8 mouse cellular contexts compared by ENCODE assay signal in the genomic region with DNA sequence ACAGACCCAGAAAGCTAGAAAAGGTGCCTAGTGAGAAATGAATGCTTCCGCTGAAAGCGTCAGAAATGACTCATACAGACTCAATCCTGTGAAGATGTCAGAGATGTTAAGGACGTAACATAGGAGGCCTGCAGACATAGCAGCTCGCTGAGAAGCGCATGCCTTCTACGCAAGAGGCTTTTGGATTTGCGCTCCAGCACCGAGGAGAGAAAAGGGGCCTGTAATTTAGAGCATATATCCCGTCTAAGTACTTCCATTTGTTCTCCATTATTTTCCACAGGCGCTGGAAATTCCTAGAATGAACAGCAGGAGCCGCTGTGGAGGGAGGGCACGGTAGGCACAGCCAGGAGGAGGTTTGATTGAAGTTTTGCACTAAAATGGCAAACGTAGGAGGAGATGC. TPM values are rescaled to one million over a fixed set of nuclear protein-coding genes. Genes with fewer than 3 reads are reported as not detected.
DNase-seq lines count a peak whose midpoint lies in the region; ATAC-seq and TF ChIP-seq lines count a peak whose summit lies in the region.

No protein-coding gene starts in this region.

- no peak for TF ChIP-seq EP300 in heart, postnatal 0 days (IDR thresholded peaks at IDR 0.05; ENCODE audit: low read depth)

- H3K9ac ChIP-seq in forebrain, embryonic 12.5 days = no peak overlapping the region
- no peak overlapping the region for H3K9ac ChIP-seq in heart, postnatal 0 days (replicated peaks; ENCODE audit: low read depth, low read length)
- no peak overlapping the region; the same call in 1 of the 2 replicates for H3K9ac ChIP-seq in liver, embryonic 15.5 days
- 0 out of 2 replicates have a peak overlapping the region, but pooled peaks have one; percentile 17 for H3K9ac ChIP-seq in neural tube, embryonic 12.5 days

- H3K4me1 ChIP-seq in forebrain, embryonic 12.5 days = peaks cover 5% of the 10 kb centered on the region
- peaks cover 3% of the 10 kb centered on the region; the same call in 1 of the 2 replicates for H3K4me1 ChIP-seq in heart, postnatal 0 days (ENCODE audit: control insufficient read depth, insufficient read depth)
- H3K4me1 ChIP-seq in liver, embryonic 15.5 days (replicated peaks) = peaks cover 27% of the 10 kb centered on the region
- H3K4me1 ChIP-seq in neural tube, embryonic 12.5 days = peaks cover 5% of the 10 kb centered on the region

- no peak for ATAC-seq in forebrain, embryonic 12.5 days (ENCODE audit: low FRiP score)
- ATAC-seq in heart, postnatal 0 days (ENCODE audit: insufficient read depth, low read depth) = peak; percentile 12; the same call in 1 of the 2 replicates
- no peak for ATAC-seq in liver, embryonic 15.5 days (ENCODE audit: insufficient read depth)
- ATAC-seq in neural tube, embryonic 12.5 days (ENCODE audit: low FRiP score, low read depth) = no peak

- TF ChIP-seq CTCF in heart, postnatal 0 days (IDR thresholded peaks at IDR 0.05; ENCODE audit: low read depth) = peak; percentile 72

- H3K27ac ChIP-seq in forebrain, embryonic 12.5 days = 0 out of 2 replicates have a peak overlapping the region, but pooled peaks have one; percentile 38
- H3K27ac ChIP-seq in heart, postnatal 0 days (ENCODE audit: low read depth) = no peak overlapping the region
- peak overlapping the region; percentile 58; the same call in 1 of the 2 replicates for H3K27ac ChIP-seq in liver, embryonic 15.5 days (replicated peaks)
- no peak overlapping the region for H3K27ac ChIP-seq in neural tube, embryonic 12.5 days

- peak; percentile 79 for DNase-seq in ES-CJ7 (ENCODE audit: low read depth, low spot score)
- DNase-seq in c-Kit-positive CD71-positive TER-119-negative erythroid progenitor cells, embryonic 14.5 days (ENCODE audit: low read depth) = peak; percentile 54
- peak; percentile 43 for DNase-seq in heart, postnatal 0 days (ENCODE audit: low spot score)
- peak; percentile 66 to 84 for DNase-seq in kidney, postnatal 36 days
- DNase-seq in testis, postnatal 10 days (ENCODE audit: low spot score) = peak; percentile 81

- no peaks in the 10 kb centered on the region for H3K9me3 ChIP-seq in forebrain, embryonic 12.5 days
- no peaks in the 10 kb centered on the region for H3K9me3 ChIP-seq in heart, postnatal 0 days (replicated peaks; ENCODE audit: control insufficient read depth, low read length)
- no peaks in the 10 kb centered on the region for H3K9me3 ChIP-seq in liver, embryonic 15.5 days (replicated peaks)
- H3K9me3 ChIP-seq in neural tube, embryonic 12.5 days = no peaks in the 10 kb centered on the region

- no peaks in the 10 kb centered on the region for H3K27me3 ChIP-seq in forebrain, embryonic 12.5 days
- no peaks in the 10 kb centered on the region for H3K27me3 ChIP-seq in heart, postnatal 0 days (ENCODE audit: control insufficient read depth, insufficient read depth, low read length)
- H3K27me3 ChIP-seq in liver, embryonic 15.5 days = peaks cover 3% of the 10 kb centered on the region; the same call in 1 of the 2 replicates
- H3K27me3 ChIP-seq in neural tube, embryonic 12.5 days (replicated peaks) = no peaks in the 10 kb centered on the region

- no peaks in the 10 kb centered on the region for H3K36me3 ChIP-seq in forebrain, embryonic 12.5 days (replicated peaks)
- no peaks in the 10 kb centered on the region for H3K36me3 ChIP-seq in heart, postnatal 0 days (replicated peaks; ENCODE audit: control insufficient read depth, insufficient read depth, low read length)
- H3K36me3 ChIP-seq in liver, embryonic 15.5 days (replicated peaks) = no peaks in the 10 kb centered on the region
- no peaks in the 10 kb centered on the region for H3K36me3 ChIP-seq in neural tube, embryonic 12.5 days

- WGBS in forebrain, embryonic 12.5 days = 14% methylated on average over 13 of the region's 13 CpGs
- 15% methylated on average over 13 of the region's 13 CpGs for WGBS in heart, postnatal 0 days
- 17% methylated on average over 13 of the region's 13 CpGs for WGBS in liver, embryonic 15.5 days (ENCODE audit: insufficient replicate concordance)
- WGBS in neural tube, embryonic 12.5 days = 16% methylated on average over 13 of the region's 13 CpGs

- H3K4me3 ChIP-seq in forebrain, embryonic 12.5 days (replicated peaks) = peak overlapping the region; percentile 60
- H3K4me3 ChIP-seq in heart, postnatal 0 days (ENCODE audit: low read depth, low read length) = peak overlapping the region; percentile 59
- H3K4me3 ChIP-seq in liver, embryonic 15.5 days (replicated peaks) = peak overlapping the region; percentile 67
- H3K4me3 ChIP-seq in neural tube, embryonic 12.5 days = peak overlapping the region; percentile 2; the same call in 1 of the 2 replicates

- peak overlapping the region; percentile 49 for H3K4me2 ChIP-seq in forebrain, embryonic 12.5 days
- H3K4me2 ChIP-seq in heart, postnatal 0 days (ENCODE audit: low read depth, low read length) = peak overlapping the region; percentile 65
- H3K4me2 ChIP-seq in liver, embryonic 15.5 days = peak overlapping the region; percentile 76
- peak overlapping the region; percentile 52 for H3K4me2 ChIP-seq in neural tube, embryonic 12.5 days (replicated peaks)

RNA-seq across cellular contexts. Expression of gene Zfp692, which starts 5.8 kb away (rescaled TPM):
- 29.3 and 30.1 TPM in 2 replicates for polyA plus RNA-seq in forebrain, embryonic 12.5 days (2016; fragmentation: Nextera tagmentation; extraction: Ambion mirVana)
- total RNA-seq in heart, postnatal 0 days (2014; rRNA removed; ENCODE audit: low replicate concordance) = 8.2 and 12.6 TPM in 2 replicates
- polyA plus RNA-seq in heart, postnatal 0 days (2015; fragmentation: Nextera tagmentation; extraction: Ambion mirVana) = 4.9 and 5.0 TPM in 2 replicates
- 9.4 and 11.5 TPM in 2 replicates for polyA plus RNA-seq in liver, embryonic 15.5 days (2015; fragmentation: Nextera tagmentation; extraction: Ambion mirVana)
- polyA plus RNA-seq in neural tube, embryonic 12.5 days (2016; fragmentation: Nextera tagmentation; extraction: Ambion mirVana) = 27.4 and 30.8 TPM in 2 replicates

RNA-seq across cellular contexts. Expression of gene 4930438A08Rik, which starts 26.5 kb away (rescaled TPM):
- polyA plus RNA-seq in forebrain, embryonic 12.5 days (2016; fragmentation: Nextera tagmentation; extraction: Ambion mirVana) = not detected in 2 replicates
- total RNA-seq in heart, postnatal 0 days (2014; rRNA removed; ENCODE audit: low replicate concordance) = not detected in 2 replicates
- polyA plus RNA-seq in heart, postnatal 0 days (2015; fragmentation: Nextera tagmentation; extraction: Ambion mirVana) = not detected in 2 replicates
- 2.9 and 3.2 TPM in 2 replicates for polyA plus RNA-seq in liver, embryonic 15.5 days (2015; fragmentation: Nextera tagmentation; extraction: Ambion mirVana)
- polyA plus RNA-seq in neural tube, embryonic 12.5 days (2016; fragmentation: Nextera tagmentation; extraction: Ambion mirVana) = 0.15 TPM in 1 of 2 replicates, not detected in the other

RNA-seq across cellular contexts. Expression of gene Zfp672, which starts 29.1 kb away (rescaled TPM):
- 37.7 and 40.4 TPM in 2 replicates for polyA plus RNA-seq in forebrain, embryonic 12.5 days (2016; fragmentation: Nextera tagmentation; extraction: Ambion mirVana)
- total RNA-seq in heart, postnatal 0 days (2014; rRNA removed; ENCODE audit: low replicate concordance) = 31.4 and 62.4 TPM in 2 replicates
- polyA plus RNA-seq in heart, postnatal 0 days (2015; fragmentation: Nextera tagmentation; extraction: Ambion mirVana) = 53.5 and 60.8 TPM in 2 replicates
- polyA plus RNA-seq in liver, embryonic 15.5 days (2015; fragmentation: Nextera tagmentation; extraction: Ambion mirVana) = 35.0 and 36.0 TPM in 2 replicates
- 32.0 and 32.2 TPM in 2 replicates for polyA plus RNA-seq in neural tube, embryonic 12.5 days (2016; fragmentation: Nextera tagmentation; extraction: Ambion mirVana)

RNA-seq across cellular contexts. Expression of gene Sh3bp5l, which starts 29.5 kb away (rescaled TPM):
- polyA plus RNA-seq in forebrain, embryonic 12.5 days (2016; fragmentation: Nextera tagmentation; extraction: Ambion mirVana) = 45.2 and 51.0 TPM in 2 replicates
- total RNA-seq in heart, postnatal 0 days (2014; rRNA removed; ENCODE audit: low replicate concordance) = 30.2 and 42.9 TPM in 2 replicates
- polyA plus RNA-seq in heart, postnatal 0 days (2015; fragmentation: Nextera tagmentation; extraction: Ambion mirVana) = 28.2 and 29.5 TPM in 2 replicates
- 16.7 and 19.0 TPM in 2 replicates for polyA plus RNA-seq in liver, embryonic 15.5 days (2015; fragmentation: Nextera tagmentation; extraction: Ambion mirVana)
- 51.5 and 52.8 TPM in 2 replicates for polyA plus RNA-seq in neural tube, embryonic 12.5 days (2016; fragmentation: Nextera tagmentation; extraction: Ambion mirVana)

Comparison
In these comparisons a context has a peak if more than half of its experiments do, and no peak if none do; other contexts are left out.
1. H3K27ac ChIP-seq: peak in forebrain, embryonic 12.5 days (single experiment) and liver, embryonic 15.5 days (single experiment); none in heart, postnatal 0 days (single experiment) and neural tube, embryonic 12.5 days (single experiment).
2. H3K4me3 ChIP-seq: peak in every context shown above with its lines; median percentile 67 in liver, embryonic 15.5 days; 60 in forebrain, embryonic 12.5 days; 59 in heart, postnatal 0 days; 2 in neural tube, embryonic 12.5 days.
3. Peak in every context shown above with its lines, with median percentiles within 50 percentile points of each other: DNase-seq and H3K4me2 ChIP-seq.